Mouse (Mus musculus): ENCODE results near the gene Zc3h7b. TPM values are rescaled to one million over a fixed set of nuclear protein-coding genes. Genes with fewer than 3 reads are reported as not detected.
A peak's percentile ranks its signal among the peaks of the same experiment; 100 is the strongest.

Gene Zc3h7b
- polyA plus RNA-seq, 1 experiment, result 67.0 TPM

GRCm38 (mm10) chr15:81723653-81724052, 21.2 kb upstream of the Zc3h7b start:
- Histone ChIP-seq H3K27ac (ENCODE audit: insufficient read depth, low read length) (no peak overlapping the region), H3K4me3 (replicated peaks; ENCODE audit: insufficient read depth, low read depth, low read length) (no peak overlapping the region), H3K4me1 (ENCODE audit: control insufficient read depth, insufficient read depth, low read length) (no peaks in the 10 kb centered on the region), H3K27me3 (ENCODE audit: control insufficient read depth, insufficient read depth, low read length) (no peaks in the 10 kb centered on the region)
- TF ChIP-seq POLR2A (IDR thresholded peaks at IDR 0.05; ENCODE audit: borderline replicate concordance, insufficient read depth, low read length), result no peak
- no peak for TF ChIP-seq CTCF (IDR thresholded peaks at IDR 0.05; ENCODE audit: borderline replicate concordance, insufficient read depth, low read depth, low read length)
- WGBS, result 90% methylated on average over 11 of the region's 11 CpGs
- DNase-seq, result no peak

GRCm38 (mm10) chr15:81725965-81726364, 18.9 kb upstream of the Zc3h7b start:
- no peaks in the 10 kb centered on the region for H3K4me1 ChIP-seq (ENCODE audit: control insufficient read depth, insufficient read depth, low read length)
- H3K27me3 ChIP-seq (ENCODE audit: control insufficient read depth, insufficient read depth, low read length), result no peaks in the 10 kb centered on the region
- 88% methylated on average over 8 of the region's 8 CpGs for WGBS
- no peak for DNase-seq
- no peak overlapping the region for H3K4me3 ChIP-seq (replicated peaks; ENCODE audit: insufficient read depth, low read depth, low read length)
- TF ChIP-seq CTCF (IDR thresholded peaks at IDR 0.05; ENCODE audit: borderline replicate concordance, insufficient read depth, low read depth, low read length) (no peak), POLR2A (IDR thresholded peaks at IDR 0.05; ENCODE audit: borderline replicate concordance, insufficient read depth, low read length) (no peak)
- no peak overlapping the region for H3K27ac ChIP-seq (ENCODE audit: insufficient read depth, low read length)

- Histone ChIP-seq H3K4me1 (ENCODE audit: control insufficient read depth, insufficient read depth, low read length) (no peaks in the 10 kb centered on the region), H3K27ac (ENCODE audit: insufficient read depth, low read length) (0 out of 2 replicates have a peak overlapping the region, but pooled peaks have one; percentile 16), H3K4me3 (replicated peaks; ENCODE audit: insufficient read depth, low read depth, low read length) (peak overlapping the region; percentile 83), H3K27me3 (ENCODE audit: control insufficient read depth, insufficient read depth, low read length) (no peaks in the 10 kb centered on the region)
- no peak for TF ChIP-seq CTCF (IDR thresholded peaks at IDR 0.05; ENCODE audit: borderline replicate concordance, insufficient read depth, low read depth, low read length)
- TF ChIP-seq POLR2A (IDR thresholded peaks at IDR 0.05; ENCODE audit: borderline replicate concordance, insufficient read depth, low read length), result no peak
- 1% methylated on average over 49 of the region's 49 CpGs for WGBS
- peak; percentile 56 to 66 for DNase-seq
These were observed 15.5 kb upstream of the Zc3h7b start for GRCm38 (mm10) chr15:81729241-81729791.

GRCm38 (mm10) chr15:81729792-81730635, 14.8 kb upstream of the Zc3h7b start:
- WGBS, result 4% methylated on average over 41 of the region's 41 CpGs
- TF ChIP-seq CTCF (IDR thresholded peaks at IDR 0.05; ENCODE audit: borderline replicate concordance, insufficient read depth, low read depth, low read length) (no peak), POLR2A (IDR thresholded peaks at IDR 0.05; ENCODE audit: borderline replicate concordance, insufficient read depth, low read length) (peak; percentile 55; the same call in 1 of the 2 replicates)
- H3K27me3 ChIP-seq (ENCODE audit: control insufficient read depth, insufficient read depth, low read length), result no peaks in the 10 kb centered on the region

GRCm38 (mm10) chr15:81735075-81735474, 9.8 kb upstream of the Zc3h7b start:
- Histone ChIP-seq H3K4me1 (ENCODE audit: control insufficient read depth, insufficient read depth, low read length) (no peaks in the 10 kb centered on the region), H3K4me3 (replicated peaks; ENCODE audit: insufficient read depth, low read depth, low read length) (no peak overlapping the region), H3K27ac (ENCODE audit: insufficient read depth, low read length) (no peak overlapping the region), H3K27me3 (ENCODE audit: control insufficient read depth, insufficient read depth, low read length) (no peaks in the 10 kb centered on the region)
- no peak for DNase-seq
- no peak for TF ChIP-seq CTCF (IDR thresholded peaks at IDR 0.05; ENCODE audit: borderline replicate concordance, insufficient read depth, low read depth, low read length)
- 57% methylated on average over 3 of the region's 3 CpGs for WGBS

More at GRCm38 (mm10) chr15:81729792-81730635, 14.8 kb upstream of the Zc3h7b start:
- H3K4me1 ChIP-seq (ENCODE audit: control insufficient read depth, insufficient read depth, low read length), result no peaks in the 10 kb centered on the region
- DNase-seq, result peak; percentile 98 to 100
- peak overlapping the region; percentile 83 for H3K4me3 ChIP-seq (replicated peaks; ENCODE audit: insufficient read depth, low read depth, low read length)
- H3K27ac ChIP-seq (ENCODE audit: insufficient read depth, low read length), result 0 out of 2 replicates have a peak overlapping the region, but pooled peaks have one; percentile 16

- no peak overlapping the region for H3K27ac ChIP-seq (ENCODE audit: insufficient read depth, low read length)
- TF ChIP-seq POLR2A (IDR thresholded peaks at IDR 0.05; ENCODE audit: borderline replicate concordance, insufficient read depth, low read length) (no peak), CTCF (IDR thresholded peaks at IDR 0.05; ENCODE audit: borderline replicate concordance, insufficient read depth, low read depth, low read length) (no peak)
- peaks cover 5% of the 10 kb centered on the region; the same call in 1 of the 2 replicates for H3K4me1 ChIP-seq (ENCODE audit: control insufficient read depth, insufficient read depth, low read length)
- WGBS, result 81% methylated on average over 3 of the region's 3 CpGs
- H3K4me3 ChIP-seq (replicated peaks; ENCODE audit: insufficient read depth, low read depth, low read length), result no peak overlapping the region
- DNase-seq, result no peak
- H3K27me3 ChIP-seq (ENCODE audit: control insufficient read depth, insufficient read depth, low read length), result no peaks in the 10 kb centered on the region
These were observed 5.6 kb upstream of the Zc3h7b start for GRCm38 (mm10) chr15:81739296-81739695.

- Histone ChIP-seq H3K4me3 (replicated peaks; ENCODE audit: insufficient read depth, low read depth, low read length) (no peak overlapping the region), H3K27me3 (ENCODE audit: control insufficient read depth, insufficient read depth, low read length) (no peaks in the 10 kb centered on the region), H3K27ac (ENCODE audit: insufficient read depth, low read length) (no peak overlapping the region), H3K4me1 (ENCODE audit: control insufficient read depth, insufficient read depth, low read length) (peaks cover 5% of the 10 kb centered on the region; the same call in 1 of the 2 replicates)
- TF ChIP-seq CTCF (IDR thresholded peaks at IDR 0.05; ENCODE audit: borderline replicate concordance, insufficient read depth, low read depth, low read length) (peak; percentile 26; the same call in 1 of the 2 replicates), POLR2A (IDR thresholded peaks at IDR 0.05; ENCODE audit: borderline replicate concordance, insufficient read depth, low read length) (no peak)
- no peak for DNase-seq
- 13% methylated on average over 2 of the region's 2 CpGs for WGBS
These were observed 4.9 kb upstream of the Zc3h7b start for GRCm38 (mm10) chr15:81739924-81740323.

All from cerebellum, adult 2 months (tissue).